Mouse (Mus musculus) CD8-positive naive resting alpha-beta T cell, adult 57 days (primary cell): ENCODE data around the gene Gabrb3. TPM values are rescaled to one million over a fixed set of nuclear protein-coding genes. Genes with fewer than 3 reads are reported as not detected.

Experiments used
- total RNA-seq: library from RNA; stranded (reverse); gene quantifications from one replicate; pipeline ENCODE4 v1.2.4, GENCODE M21; 2023

Gabrb3 gene
- total RNA-seq, result not detected

GRCm38 (mm10) chr7:57419392-57419791, at the start of gene Gabrb3:
Gene Gabrb3 (plus strand): TSS chr7:57419692.

GRCm38 (mm10) chr7:57386517-57387340, 32.8 kb upstream of the Gabrb3 start, which contains the start of gene Gabrg3:
Gene Gabrg3 (minus strand): TSS chr7:57387188.

GRCm38 (mm10) chr7:57509681-57510141, 90.2 kb downstream of the Gabrb3 start, which contains the start of gene Gabra5:
Gene Gabra5 (minus strand): TSS chr7:57510059.

Other genes starting within 250 kb of the Gabrb3 start
- not detected for gene Gabrg3, start 32.5 kb upstream of the Gabrb3 start, total RNA-seq
- gene Gabra5, start 90.4 kb downstream of the Gabrb3 start, total RNA-seq, result not detected